Mouse (Mus musculus): Measurements from ENCODE around the gene Pip4k2c. TPM values are rescaled to one million over a fixed set of nuclear protein-coding genes. Genes with fewer than 3 reads are reported as not detected.
A peak's percentile ranks its signal among the peaks of the same experiment; 100 is the strongest.

The Pip4k2c gene
- total RNA-seq, 2 experiments from 2014 or later, result 6.3 to 7.6 TPM

DNA sequence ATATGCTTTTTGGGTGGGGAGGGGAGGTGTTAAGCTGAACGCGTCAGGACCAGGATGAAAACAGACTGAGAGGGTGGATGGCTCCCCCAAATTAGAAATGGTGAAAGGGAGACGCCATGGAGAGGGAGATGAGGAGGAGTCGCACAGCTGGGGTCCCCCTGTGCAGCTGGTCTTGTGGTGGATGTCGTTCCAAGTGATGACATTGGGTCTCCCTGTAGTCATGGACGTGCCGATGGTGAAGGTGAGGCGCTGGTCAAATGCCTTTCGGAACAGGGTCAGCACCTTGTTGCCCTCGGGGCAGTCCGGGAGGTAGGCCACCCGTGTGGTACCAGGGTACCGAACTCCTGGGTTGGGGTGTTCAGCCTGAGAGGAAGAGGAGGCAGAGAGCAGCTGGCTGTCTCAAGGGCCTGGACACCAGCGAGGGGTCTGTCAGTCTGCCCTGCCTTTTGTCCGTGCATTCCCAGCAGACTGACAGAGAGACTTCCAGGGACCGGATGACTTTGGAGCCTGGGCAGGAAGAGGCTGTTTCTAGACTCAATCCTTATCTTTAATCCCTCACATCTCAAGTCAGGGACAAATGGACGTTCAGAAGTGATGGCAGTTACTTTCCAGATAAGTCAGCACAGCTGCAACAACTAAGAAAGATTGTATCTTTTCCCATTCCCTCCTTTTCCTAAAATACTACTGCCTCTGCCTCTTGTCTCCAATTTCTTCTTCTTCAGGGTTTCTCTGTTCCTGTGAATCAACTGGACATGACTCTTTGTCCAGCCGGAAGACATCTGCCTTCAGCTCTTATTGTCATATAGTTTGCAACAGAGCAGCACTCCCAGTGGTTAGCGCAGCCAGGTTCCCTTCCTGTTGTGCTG lies 20.0 kb downstream of the Pip4k2c start:
- DNase-seq, result no peak
- intact Hi-C loops (cut with DNase I; ENCODE audit: low total_unique reads), result no loop called here

DNA sequence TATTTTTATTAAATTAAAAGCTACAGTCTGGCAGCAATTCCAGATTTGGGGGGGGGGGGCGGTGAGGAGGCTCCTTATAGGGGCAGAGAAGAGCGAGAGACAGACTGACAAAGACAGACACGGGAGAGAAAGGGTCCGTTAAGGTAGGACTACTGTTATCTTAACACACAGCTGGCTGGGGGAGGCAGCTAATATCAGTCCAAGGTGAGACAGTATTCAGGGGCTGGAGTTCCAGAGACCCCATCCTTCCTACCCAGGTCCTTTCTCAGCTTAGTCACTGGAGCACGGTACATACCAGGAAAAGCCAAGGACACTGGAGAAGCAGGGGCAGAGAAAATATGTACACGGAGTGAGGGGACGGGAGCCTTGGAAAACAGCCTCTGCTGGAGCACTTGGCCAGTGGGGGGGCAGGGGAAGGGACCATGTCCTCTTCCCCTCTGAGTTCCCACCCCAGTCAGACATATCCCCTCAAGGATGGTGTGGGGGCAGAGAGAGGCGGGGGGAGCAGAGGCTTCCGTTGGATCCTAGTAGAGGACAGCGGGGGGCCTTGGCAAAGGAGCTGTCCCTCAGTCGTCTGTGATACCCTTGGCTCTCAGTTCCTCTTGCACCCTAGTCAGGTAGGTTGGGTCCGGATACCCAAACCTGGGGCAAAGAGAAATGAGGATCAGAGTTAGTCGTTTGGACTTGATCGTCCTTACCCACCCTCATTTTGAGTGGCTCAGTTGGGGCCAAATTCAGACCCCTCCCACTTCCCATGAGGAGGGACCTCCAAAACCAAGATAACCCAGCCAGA lies 20.8 kb downstream of the Pip4k2c start:
- no peak for DNase-seq
- intact Hi-C loops (cut with DNase I; ENCODE audit: low total_unique reads), result no loop called here

DNA sequence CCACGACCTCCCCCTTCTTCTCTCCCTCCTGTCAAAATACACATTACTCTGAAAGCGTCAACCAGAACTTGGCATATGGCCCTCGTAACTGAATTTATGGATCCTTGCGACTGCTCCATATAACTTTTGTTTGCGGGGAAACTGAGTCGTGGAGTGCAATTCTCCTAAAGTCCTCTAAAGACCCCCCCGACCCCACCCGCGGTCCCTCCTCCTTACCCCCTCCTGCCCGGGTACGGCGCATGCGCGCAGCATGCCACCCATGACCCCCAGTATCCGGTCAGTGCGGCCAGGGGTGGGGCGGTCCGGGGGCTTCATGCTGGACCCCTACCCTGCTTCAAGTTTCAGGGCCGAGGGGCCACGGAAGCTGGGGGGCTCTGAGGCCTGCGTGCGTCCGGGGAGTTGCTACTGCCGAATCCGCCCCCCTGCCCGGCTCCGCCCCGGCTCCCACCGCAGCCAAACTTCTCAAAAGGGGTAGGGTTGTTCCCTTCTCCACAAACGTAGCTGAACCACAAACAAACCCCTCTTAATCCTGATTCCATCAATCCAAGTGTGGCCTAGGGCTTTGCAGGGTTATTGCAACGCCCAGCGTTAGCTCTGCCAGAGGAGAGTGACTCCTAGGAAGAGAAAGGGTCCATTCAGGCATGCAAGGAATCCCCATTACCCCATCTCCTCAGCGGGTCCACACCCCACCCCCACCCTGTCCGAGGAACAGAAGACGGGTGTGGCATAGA lies 21.6 kb downstream of the Pip4k2c start, which contains the start of gene Arhgef25:
Gene Arhgef25 (minus strand): TSS at position 433 of the 731 bp plus-strand sequence.
- peak; percentile 76 for DNase-seq
- intact Hi-C loops (cut with DNase I; ENCODE audit: low total_unique reads), result no loop called here

DNA sequence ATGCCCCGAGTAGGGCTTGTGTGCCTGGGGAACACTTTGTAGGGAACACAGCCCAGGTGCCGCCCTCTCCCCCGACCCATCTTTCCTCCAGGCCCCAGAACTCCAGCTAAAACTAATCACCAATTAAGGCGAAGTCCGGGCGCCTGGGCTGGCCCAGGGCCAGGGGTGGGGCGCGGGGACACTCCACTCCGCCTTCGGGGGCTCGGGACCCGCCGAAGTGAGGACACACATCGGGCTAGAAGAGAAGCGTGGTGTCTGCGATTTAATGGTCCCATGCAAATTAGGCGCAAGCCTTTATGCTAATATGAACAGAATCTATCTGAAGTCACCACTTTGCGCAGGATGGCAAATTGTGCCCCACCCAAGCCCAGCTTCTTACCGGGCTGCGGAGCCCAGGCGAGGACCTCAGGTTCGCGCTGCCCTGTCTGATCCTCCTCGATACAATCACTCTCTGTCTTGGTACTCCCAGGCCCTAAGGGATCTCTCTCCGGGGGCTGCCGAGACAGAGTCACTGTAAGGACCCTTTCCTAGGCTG lies 22.2 kb downstream of the Pip4k2c start:
- DNase-seq, result peak; percentile 39
- intact Hi-C loops (cut with DNase I; ENCODE audit: low total_unique reads), result no loop called here

DNA sequence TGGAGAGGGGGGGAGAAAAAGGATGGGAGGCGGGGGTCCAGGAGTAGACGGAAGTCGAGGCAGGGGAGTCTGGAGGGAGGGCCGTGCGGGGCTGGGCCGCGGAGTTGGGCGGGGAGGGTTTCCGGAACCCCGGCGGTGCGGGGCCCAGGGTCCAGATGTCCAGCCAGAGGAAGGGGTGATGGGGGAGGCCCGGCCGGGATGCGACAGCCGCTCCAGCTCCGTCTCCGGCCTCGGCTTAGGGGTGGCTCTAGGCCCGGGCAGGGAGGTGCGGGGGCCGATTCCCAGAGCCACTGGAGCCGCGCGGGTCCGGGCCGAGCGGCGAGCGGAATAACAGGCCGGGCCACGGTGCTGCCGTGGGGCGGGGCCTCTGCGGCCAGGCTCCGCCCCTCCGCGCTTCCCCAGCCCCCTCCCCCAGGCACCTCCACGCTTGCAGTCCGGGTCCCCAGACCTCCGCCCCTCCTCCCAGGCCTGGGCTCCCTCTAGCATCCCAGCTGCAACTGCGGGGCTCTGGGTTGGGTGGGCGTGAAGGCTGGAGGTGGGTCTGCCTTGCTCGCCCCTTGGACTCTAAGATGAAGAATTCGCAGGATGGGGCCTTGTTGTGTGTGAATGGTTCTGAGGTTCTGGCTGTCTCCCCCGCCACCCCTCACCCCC lies 22.8 kb downstream of the Pip4k2c start:
- DNase-seq, result peak; percentile 71
- intact Hi-C loops (cut with DNase I; ENCODE audit: low total_unique reads), result no loop called here

GRCm38 (mm10) chr10:127188079-127188453 lies 23.3 kb downstream of the Pip4k2c start:
- intact Hi-C loops (cut with DNase I; ENCODE audit: low total_unique reads), result no loop called here
- no peak for DNase-seq

DNA sequence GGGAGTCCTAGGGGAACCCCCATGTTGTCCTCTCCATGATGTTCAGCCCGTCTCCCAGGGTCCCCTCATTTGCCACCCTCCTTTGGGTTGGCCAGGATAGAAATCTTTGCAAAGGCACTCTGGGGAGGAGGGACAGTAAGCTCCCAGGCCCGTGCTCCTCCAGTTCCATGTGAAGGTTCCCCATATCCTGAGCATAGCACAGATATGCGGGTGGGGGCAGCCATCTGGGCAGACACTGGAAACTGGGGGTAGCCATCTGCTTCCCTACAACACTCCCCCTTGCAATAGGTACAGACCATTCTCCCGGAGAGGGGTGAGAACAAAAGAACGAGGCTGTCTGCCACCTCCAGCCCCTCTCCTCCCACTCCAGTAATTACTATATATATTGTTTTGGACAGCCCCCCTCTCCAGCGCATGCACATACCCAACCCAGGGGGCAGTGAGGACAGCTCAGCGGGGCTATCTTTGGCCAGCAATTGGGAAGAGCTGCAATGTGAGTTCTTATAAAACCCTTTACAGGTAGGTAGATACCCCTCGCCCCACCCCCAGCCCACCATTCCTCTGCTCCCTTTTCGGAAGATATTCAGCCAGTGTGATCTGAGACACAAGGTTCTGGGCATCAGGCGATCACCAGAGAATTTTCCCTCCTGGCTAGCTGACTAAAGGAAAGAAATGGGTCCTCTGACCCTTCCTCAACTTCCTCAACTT lies 23.9 kb downstream of the Pip4k2c start:
- intact Hi-C loops (cut with DNase I; ENCODE audit: low total_unique reads), result no loop called here
- no peak for DNase-seq

- no peak for DNase-seq
- intact Hi-C loops (cut with DNase I; ENCODE audit: low total_unique reads), result no loop called here
Observed at GRCm38 (mm10) chr10:127186451-127186850, 24.9 kb downstream of the Pip4k2c start.

GRCm38 (mm10) chr10:127185506-127185905 lies 25.9 kb downstream of the Pip4k2c start:
- intact Hi-C loops (cut with DNase I; ENCODE audit: low total_unique reads), result no loop called here
- no peak for DNase-seq

GRCm38 (mm10) chr10:127185101-127185500 lies 26.3 kb downstream of the Pip4k2c start:
- DNase-seq, result peak; percentile 0
- intact Hi-C loops (cut with DNase I; ENCODE audit: low total_unique reads), result no loop called here

- peak; percentile 8 for DNase-seq
- intact Hi-C loops (cut with DNase I; ENCODE audit: low total_unique reads), result no loop called here
Observed at GRCm38 (mm10) chr10:127183759-127184158, 27.6 kb downstream of the Pip4k2c start.

- peak; percentile 2 for DNase-seq
- intact Hi-C loops (cut with DNase I; ENCODE audit: low total_unique reads), result no loop called here
Observed at GRCm38 (mm10) chr10:127182624-127183023, 28.8 kb downstream of the Pip4k2c start.

DNA sequence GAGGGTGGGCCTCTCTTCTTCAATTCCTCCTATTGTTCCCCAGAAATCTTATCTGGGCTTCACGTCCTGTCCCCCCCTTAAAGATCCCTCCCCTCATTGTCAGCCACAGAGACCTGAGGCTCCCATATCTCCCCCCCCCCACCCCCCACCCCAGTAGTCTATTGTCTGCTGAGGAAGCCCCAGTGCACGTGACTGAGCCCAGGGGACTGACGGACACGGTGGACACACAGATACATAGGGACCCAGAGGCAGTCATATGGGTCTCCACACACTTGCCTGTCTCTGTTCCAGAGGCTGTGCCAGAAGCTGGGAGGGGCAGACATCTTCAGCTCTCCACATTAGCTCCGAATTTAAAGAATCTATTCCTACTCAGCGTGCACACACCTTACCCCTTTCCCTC lies 29.8 kb downstream of the Pip4k2c start:
- intact Hi-C loops (cut with DNase I; ENCODE audit: low total_unique reads), result no loop called here
- DNase-seq, result peak; percentile 10

GRCm38 (mm10) chr10:127180695-127181047 lies 30.7 kb downstream of the Pip4k2c start:
- DNase-seq, result no peak

GRCm38 (mm10) chr10:127179871-127180694 lies 31.3 kb downstream of the Pip4k2c start, which contains the start of gene Slc26a10:
Gene Slc26a10 (minus strand): TSS chr10:127180645.
- DNase-seq, result peak; percentile 9

More at GRCm38 (mm10) chr10:127180695-127181047, 30.7 kb downstream of the Pip4k2c start:
- intact Hi-C loops (cut with DNase I; ENCODE audit: low total_unique reads), result no loop called here

DNA sequence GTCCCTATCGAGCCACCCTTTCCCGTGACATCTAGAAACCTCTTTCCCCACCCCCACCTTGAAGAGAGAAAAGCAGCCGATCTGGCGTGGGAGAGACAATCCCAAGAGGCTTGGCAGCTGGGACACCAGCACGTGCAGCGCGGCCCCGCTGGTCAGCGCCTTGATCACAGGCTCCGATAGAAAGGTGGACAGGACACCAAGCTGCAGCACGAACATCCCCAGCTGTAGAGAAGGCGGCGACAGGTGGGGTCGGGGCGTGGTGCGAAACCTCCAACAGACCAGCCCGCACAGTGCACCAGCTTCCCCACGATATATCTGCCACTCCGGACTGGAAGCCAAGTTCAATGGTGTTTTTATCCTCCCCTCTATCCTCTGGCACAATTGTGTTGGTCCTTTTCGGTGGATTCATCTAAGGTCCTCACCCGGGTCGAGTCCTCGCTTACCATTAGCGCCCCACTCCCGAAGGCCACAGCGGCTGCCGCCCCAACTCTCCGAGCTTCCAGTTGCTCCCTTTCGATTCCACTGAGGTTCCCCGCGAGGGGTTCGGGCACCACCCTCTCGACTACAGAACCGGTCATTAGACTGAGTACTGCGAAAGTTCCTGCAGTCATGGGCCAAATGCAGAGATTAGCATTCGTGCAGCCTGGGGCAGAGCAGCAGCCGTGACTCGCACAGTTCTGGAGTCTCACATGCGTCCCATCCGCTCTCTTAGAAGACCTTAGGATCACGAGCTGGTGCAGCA lies 32.9 kb downstream of the Pip4k2c start:
- intact Hi-C loops (cut with DNase I; ENCODE audit: low total_unique reads), result loop anchor here (5.0 kb wide), 1 partner anchor 49 kb away; no protein-coding TSS in a partner anchor
- peak; percentile 11 for DNase-seq

More at GRCm38 (mm10) chr10:127179871-127180694, 31.3 kb downstream of the Pip4k2c start, which contains the start of gene Slc26a10:
- intact Hi-C loops (cut with DNase I; ENCODE audit: low total_unique reads), result loop anchor here (5.0 kb wide), 1 partner anchor 47 kb away; no protein-coding TSS in a partner anchor

DNA sequence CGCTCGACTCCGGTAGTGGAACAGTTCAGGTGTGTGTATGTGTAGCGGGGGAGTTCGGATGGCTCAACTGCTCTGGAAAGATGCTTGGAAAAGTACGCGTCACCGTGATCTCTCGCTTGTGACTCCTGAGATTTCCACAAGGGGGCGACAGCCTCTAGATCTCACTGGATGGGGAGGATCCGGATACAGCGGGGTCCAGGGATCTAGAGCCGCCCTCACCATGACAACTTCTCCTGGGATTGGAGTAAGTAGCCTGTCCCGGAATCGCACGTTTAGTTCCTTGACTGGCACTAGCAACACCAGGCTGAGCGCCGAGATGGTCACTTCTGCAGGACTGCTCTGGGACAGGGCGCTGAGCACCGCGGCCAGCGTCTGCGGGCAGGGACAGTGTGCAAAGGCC lies 33.7 kb downstream of the Pip4k2c start:
- intact Hi-C loops (cut with DNase I; ENCODE audit: low total_unique reads), result loop anchor here (5.0 kb wide), 1 partner anchor 50 kb away; no protein-coding TSS in a partner anchor
- peak; percentile 76 for DNase-seq

Measured in gastrocnemius, postnatal 14 days (tissue).